Mouse (Mus musculus) G1E-ER4 (cell line): ENCODE measurements around the gene Ttc23l. TPM values are rescaled to one million over a fixed set of nuclear protein-coding genes. Genes with fewer than 3 reads are reported as not detected.

Experiments used
- GATA1 ChIP-seq: IDR thresholded peaks from one replicate; pipeline ENCODE4 v1.8.0; 2012; ENCODE audit warnings: low read length, inconsistent platforms
- polyA plus RNA-seq: library from polyadenylated mRNA; stranded (reverse); fragments of >175 nt; gene quantifications from 2 replicates; pipeline ENCODE4 v1.2.3, GENCODE M21; 2012

Ttc23l gene
- not detected in 2 replicates for polyA plus RNA-seq

GRCm38 (mm10) chr15:10558465-10558864, at the start of gene Ttc23l:
Gene Ttc23l, minus strand, starts transcription at chr15:10558668.
- TF ChIP-seq GATA1 = no peak

- no peak for TF ChIP-seq GATA1
Observed at GRCm38 (mm10) chr15:10599413-10599812, 40.9 kb upstream of the Ttc23l start.

GRCm38 (mm10) chr15:10598259-10599225, 40.1 kb upstream of the Ttc23l start:
- no peak for TF ChIP-seq GATA1

- TF ChIP-seq GATA1 = no peak
Observed at GRCm38 (mm10) chr15:10596871-10597270, 38.4 kb upstream of the Ttc23l start.

GRCm38 (mm10) chr15:10595408-10595807, 36.9 kb upstream of the Ttc23l start:
- TF ChIP-seq GATA1 = no peak

GRCm38 (mm10) chr15:10594910-10595309, 36.4 kb upstream of the Ttc23l start:
- TF ChIP-seq GATA1 = no peak

GRCm38 (mm10) chr15:10593094-10593493, 34.6 kb upstream of the Ttc23l start:
- TF ChIP-seq GATA1 = no peak

- no peak for TF ChIP-seq GATA1
Observed at GRCm38 (mm10) chr15:10586565-10586964, 28.1 kb upstream of the Ttc23l start.

- TF ChIP-seq GATA1 = no peak
Observed at GRCm38 (mm10) chr15:10584359-10585187, 26.1 kb upstream of the Ttc23l start.

- TF ChIP-seq GATA1 = no peak
Observed at GRCm38 (mm10) chr15:10583408-10583807, 24.9 kb upstream of the Ttc23l start.

GRCm38 (mm10) chr15:10579159-10579558, 20.7 kb upstream of the Ttc23l start:
- no peak for TF ChIP-seq GATA1

- TF ChIP-seq GATA1 = no peak
Observed at GRCm38 (mm10) chr15:10566486-10566885, 8.0 kb upstream of the Ttc23l start.

GRCm38 (mm10) chr15:10564201-10564600, 5.7 kb upstream of the Ttc23l start:
- TF ChIP-seq GATA1 = no peak

GRCm38 (mm10) chr15:10562281-10562680, 3.8 kb upstream of the Ttc23l start:
- no peak for TF ChIP-seq GATA1

GRCm38 (mm10) chr15:10560005-10560404, 1.5 kb upstream of the Ttc23l start:
- no peak for TF ChIP-seq GATA1

GRCm38 (mm10) chr15:10554336-10554735, 4.1 kb downstream of the Ttc23l start:
- no peak for TF ChIP-seq GATA1
